Mouse (Mus musculus) regulatory T cell (primary cell): ENCODE results near the gene Cnot6.

Experiments used
- in situ Hi-C: fragments of 300-600 bp; cut with MboI, MseI; formaldehyde crosslinking; loops from one replicate; pipeline ENCODE4 v1.15.1; 2025; ENCODE audit warnings: high pct_unique_total_duplicates

The Cnot6 gene

GRCm38 (mm10) chr11:49712555-49713335 is at the start of gene Cnot6:
Cnot6 (minus strand) TSS chr11:49712723.
- in situ Hi-C loops, result loop anchor here (25.0 kb wide), 1 partner anchor 875 kb away; the partner anchor contains the start of genes Gm12184 and Trim7

GRCm38 (mm10) chr11:49761130-49761529 is 48.6 kb upstream of the Cnot6 start:
- in situ Hi-C loops, result no loop called here

GRCm38 (mm10) chr11:49758096-49758495 is 45.6 kb upstream of the Cnot6 start:
- in situ Hi-C loops, result loop anchor here (5.0 kb wide), 1 partner anchor 744 kb away; no protein-coding TSS in a partner anchor

GRCm38 (mm10) chr11:49754958-49755665 is 42.6 kb upstream of the Cnot6 start:
- in situ Hi-C loops, result loop anchor here (5.0 kb wide), 1 partner anchor 747 kb away; no protein-coding TSS in a partner anchor

- in situ Hi-C loops, result no loop called here
These were observed 34.2 kb upstream of the Cnot6 start for GRCm38 (mm10) chr11:49746756-49747155.

- in situ Hi-C loops, result no loop called here
These were observed 33.3 kb upstream of the Cnot6 start for GRCm38 (mm10) chr11:49745839-49746238.

- in situ Hi-C loops, result no loop called here
These were observed 32.5 kb upstream of the Cnot6 start for GRCm38 (mm10) chr11:49744981-49745380.

DNA sequence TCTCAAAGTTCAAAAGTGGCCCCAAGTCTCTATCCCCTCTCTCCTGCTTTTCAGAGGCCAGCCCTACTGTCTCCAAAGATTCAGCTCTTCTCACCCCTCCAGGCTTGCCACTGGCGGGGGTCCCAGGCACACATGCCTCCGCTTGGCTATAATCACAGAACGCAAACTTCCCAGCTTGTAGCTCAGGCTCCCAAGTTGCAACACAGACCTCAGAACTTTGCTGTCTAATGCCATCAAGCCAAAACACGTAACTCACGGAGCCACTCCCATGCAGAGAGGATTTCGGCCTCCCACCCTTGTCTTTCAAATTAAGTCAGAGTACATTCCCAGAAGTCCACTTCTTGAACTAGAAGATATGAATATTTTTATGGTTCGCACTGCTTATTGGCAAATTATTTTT is 31.1 kb upstream of the Cnot6 start:
- in situ Hi-C loops, result no loop called here

DNA sequence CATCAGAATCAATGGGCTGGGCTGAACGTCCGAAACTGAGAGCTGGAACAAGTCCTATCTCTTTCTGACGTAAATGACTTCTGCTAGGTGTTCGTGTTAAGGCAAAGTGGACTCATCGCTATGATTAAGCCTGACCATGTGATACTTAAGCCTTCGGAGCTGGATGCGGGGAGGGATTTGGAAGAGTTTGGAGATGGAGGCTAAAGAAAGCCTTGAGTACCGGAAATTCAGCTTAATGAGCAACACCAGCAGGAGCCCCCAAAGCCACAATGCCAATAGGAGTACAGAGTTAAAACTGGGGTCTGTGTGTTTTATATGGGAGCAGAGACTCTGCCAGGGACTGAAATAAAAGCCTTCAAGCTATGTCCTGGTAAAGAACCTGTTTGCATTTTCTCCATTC is 29.7 kb upstream of the Cnot6 start:
- in situ Hi-C loops, result no loop called here

DNA sequence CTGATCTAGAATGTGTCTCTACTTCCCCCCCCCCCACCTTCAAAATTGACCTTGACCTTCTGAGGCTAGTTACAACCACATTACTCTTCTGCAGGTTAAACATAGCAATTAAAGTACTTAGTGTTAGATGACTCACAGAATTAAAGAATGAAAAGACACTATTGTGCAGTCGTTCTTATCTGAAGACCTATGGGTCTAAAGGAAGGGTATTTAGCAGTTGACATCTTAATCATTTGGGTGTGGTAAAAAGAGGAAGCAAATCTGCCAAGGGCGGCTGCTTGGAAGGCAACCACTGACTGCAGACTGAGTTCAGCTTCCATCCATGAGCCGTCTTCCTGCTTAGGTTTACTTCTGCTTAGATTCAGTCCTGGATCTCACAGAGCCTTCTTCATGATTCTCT is 27.3 kb upstream of the Cnot6 start:
- in situ Hi-C loops, result no loop called here

- in situ Hi-C loops, result no loop called here
These were observed 26.3 kb upstream of the Cnot6 start for GRCm38 (mm10) chr11:49738659-49739406.

DNA sequence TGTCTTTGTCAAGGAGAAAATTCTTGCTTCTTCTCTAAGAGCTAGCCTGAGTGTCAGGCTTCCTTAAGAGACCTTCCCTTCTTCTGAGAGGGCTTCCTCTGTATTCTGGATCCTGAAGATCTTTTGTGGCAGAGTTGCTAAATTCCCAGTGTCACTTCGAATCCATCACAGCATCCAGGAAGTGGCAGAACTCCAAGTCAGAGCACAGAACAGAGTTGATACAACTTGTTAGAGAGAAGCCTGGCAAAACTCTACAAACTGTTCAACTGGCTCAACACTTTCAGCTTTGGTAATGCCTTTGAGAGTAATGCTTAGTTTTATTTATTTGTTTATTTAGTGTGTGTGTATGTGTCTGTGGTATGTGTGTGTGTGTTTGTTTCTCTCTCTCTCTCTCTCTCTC is 25.1 kb upstream of the Cnot6 start:
- in situ Hi-C loops, result no loop called here

DNA sequence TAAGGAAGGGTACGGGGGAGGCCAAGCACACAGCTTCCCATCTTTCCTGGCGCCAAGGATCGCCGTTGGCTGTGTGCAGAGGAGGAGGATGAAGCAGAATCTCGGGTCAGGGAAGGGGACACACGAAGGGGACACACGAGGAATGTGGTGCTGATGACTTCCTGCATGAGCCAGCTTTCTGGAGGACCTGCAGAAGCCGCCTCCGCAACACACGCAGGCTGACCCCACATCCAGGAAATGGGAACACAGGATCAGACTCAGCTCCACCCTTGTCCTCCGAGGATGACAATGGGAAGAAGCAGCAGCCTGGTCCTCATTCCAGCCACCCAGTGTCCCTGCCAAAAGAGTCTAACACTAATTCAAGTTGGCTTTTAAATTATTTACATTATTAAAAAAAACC is 22.2 kb upstream of the Cnot6 start:
- in situ Hi-C loops, result no loop called here

DNA sequence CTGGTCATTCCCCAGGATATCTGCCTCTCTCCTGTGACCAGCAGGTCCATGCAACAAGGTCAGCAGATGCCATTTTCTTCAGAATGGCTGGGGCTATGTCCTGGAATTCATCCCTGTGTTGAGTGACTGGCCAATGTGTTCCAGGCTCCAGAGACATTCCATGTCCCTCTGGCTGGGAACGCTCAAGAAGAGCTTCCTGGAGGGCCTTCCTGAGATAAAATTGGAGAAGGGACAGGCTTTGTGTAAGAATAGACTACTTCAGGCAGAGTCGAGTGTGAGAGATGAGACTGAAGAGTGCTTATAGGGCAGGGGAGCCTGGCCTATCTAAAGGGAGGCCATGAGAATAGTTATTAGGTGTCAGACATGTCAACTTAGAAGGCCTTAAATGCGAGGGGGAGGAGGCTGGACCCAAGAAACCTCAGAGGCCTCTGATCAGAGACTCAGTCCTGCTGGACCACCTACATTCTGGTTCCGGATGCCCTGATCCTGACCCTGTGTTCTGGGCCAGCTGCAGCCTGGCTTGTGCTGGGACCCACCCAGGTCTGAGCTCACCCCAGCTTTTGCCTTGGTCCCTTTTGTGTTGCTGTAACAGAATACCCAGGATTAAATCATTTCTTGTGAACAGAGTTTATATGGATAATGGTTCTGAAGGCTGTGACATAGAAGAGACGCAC is 17.9 kb upstream of the Cnot6 start:
- in situ Hi-C loops, result no loop called here

- in situ Hi-C loops, result no loop called here
These were observed 15.4 kb upstream of the Cnot6 start for GRCm38 (mm10) chr11:49727877-49728276.

DNA sequence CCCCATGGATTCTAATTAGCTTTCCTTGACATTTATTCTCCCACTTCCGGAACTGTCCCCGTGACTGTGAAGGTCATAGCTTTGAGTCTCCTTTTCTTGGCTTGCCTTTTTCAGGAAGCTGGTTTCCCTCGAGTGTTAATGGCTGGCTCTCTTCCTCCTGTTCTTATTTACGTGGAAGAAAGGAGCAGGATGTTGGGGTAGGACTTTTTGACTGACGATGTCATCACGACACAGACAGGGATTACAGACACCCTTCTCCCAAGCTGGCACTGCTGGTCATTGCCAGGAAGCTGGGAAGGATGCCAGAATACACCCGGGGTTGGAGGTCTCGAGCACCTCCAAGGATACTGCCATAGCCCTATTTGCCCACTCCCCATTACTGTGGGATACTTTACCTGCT is 14.3 kb upstream of the Cnot6 start:
- in situ Hi-C loops, result no loop called here

- in situ Hi-C loops, result loop anchor here (25.0 kb wide), 1 partner anchor 887 kb away; the partner anchor contains the start of genes Gm12184 and Trim7
These were observed 12.2 kb upstream of the Cnot6 start for GRCm38 (mm10) chr11:49724676-49725075.

- in situ Hi-C loops, result loop anchor here (25.0 kb wide), 1 partner anchor 886 kb away; the partner anchor contains the start of genes Gm12184 and Trim7
These were observed 10.8 kb upstream of the Cnot6 start for GRCm38 (mm10) chr11:49723281-49723680.

DNA sequence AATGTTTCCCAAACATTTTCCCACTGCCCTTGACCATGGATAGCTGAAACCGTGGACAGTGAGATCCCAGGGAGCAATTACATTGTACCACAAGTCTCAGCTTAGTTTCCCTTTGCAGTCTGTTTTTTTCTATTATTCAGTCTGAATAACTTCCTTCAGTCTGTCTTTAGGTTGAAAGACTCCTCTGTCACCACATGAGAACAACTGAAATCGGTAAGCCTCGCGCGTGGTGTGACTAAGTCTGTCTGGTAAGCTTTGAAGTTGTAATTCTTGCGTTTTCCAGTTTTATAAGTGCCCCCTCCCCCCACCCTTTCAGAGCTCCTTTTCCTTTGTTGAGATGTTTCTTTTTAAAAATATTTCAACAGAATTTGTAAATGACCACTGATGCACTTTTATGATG is 10.2 kb upstream of the Cnot6 start:
- in situ Hi-C loops, result loop anchor here (25.0 kb wide), 1 partner anchor 885 kb away; the partner anchor contains the start of genes Gm12184 and Trim7

GRCm38 (mm10) chr11:49721358-49721757 is 8.8 kb upstream of the Cnot6 start:
- in situ Hi-C loops, result loop anchor here (25.0 kb wide), 1 partner anchor 884 kb away; the partner anchor contains the start of genes Gm12184 and Trim7
